Comparison of ENCODE assay signal across 9 mouse cellular contexts in genomic region chr11:55162670-55163069, GRCm38 (mm10). TPM values are rescaled to one million over a fixed set of nuclear protein-coding genes. Genes with fewer than 3 reads are reported as not detected.
A peak's percentile ranks its signal among the peaks of the same experiment; 100 is the strongest.
DNase-seq lines count a peak whose midpoint lies in the region; ATAC-seq lines count a peak whose summit lies in the region.
"Had no signal": no experiment of that assay in that cellular context is flagged by ENCODE, and none has a peak within 500 bp of the region (broad histone marks: within the 10 kb centered on the region; RNA-seq: fewer than 3 reads in every experiment).

No protein-coding gene starts in this region.

- H3K27ac ChIP-seq in heart, embryonic 11.5 days (ENCODE audit: low read depth, low read length): no peak overlapping the region
- H3K27ac ChIP-seq in limb, embryonic 11.5 days (replicated peaks; ENCODE audit: low read depth, low read length): no peak overlapping the region
- H3K27ac ChIP-seq: embryonic facial prominence, embryonic 13.5 days had no signal

- H3K4me1 ChIP-seq in heart, embryonic 11.5 days (ENCODE audit: control insufficient read depth, insufficient read depth, low read length): peaks cover 5% of the 10 kb centered on the region; the same call in 1 of the 2 replicates
- H3K4me1 ChIP-seq in limb, embryonic 11.5 days (ENCODE audit: control insufficient read depth, insufficient read depth, low read length): no peaks in the 10 kb centered on the region
- H3K4me1 ChIP-seq: embryonic facial prominence, embryonic 13.5 days had no signal

- H3K9ac ChIP-seq in heart, embryonic 11.5 days (ENCODE audit: low read depth, low read length): no peak overlapping the region
- no peak overlapping the region for H3K9ac ChIP-seq in limb, embryonic 11.5 days (ENCODE audit: low read length)
- H3K9ac ChIP-seq: embryonic facial prominence, embryonic 13.5 days had no signal

- no peaks in the 10 kb centered on the region for H3K9me3 ChIP-seq in heart, embryonic 11.5 days (replicated peaks; ENCODE audit: control insufficient read depth, low read length)
- no peaks in the 10 kb centered on the region for H3K9me3 ChIP-seq in limb, embryonic 11.5 days (ENCODE audit: control insufficient read depth, low read length)
- H3K9me3 ChIP-seq: embryonic facial prominence, embryonic 13.5 days had no signal

- no peak overlapping the region for H3K4me2 ChIP-seq in heart, embryonic 11.5 days
- H3K4me2 ChIP-seq in limb, embryonic 11.5 days (ENCODE audit: low read depth, severe bottlenecking): no peak overlapping the region
- H3K4me2 ChIP-seq: embryonic facial prominence, embryonic 13.5 days had no signal

- H3K4me3 ChIP-seq in heart, embryonic 11.5 days (ENCODE audit: low read depth, low read length): no peak overlapping the region
- H3K4me3 ChIP-seq in limb, embryonic 11.5 days (ENCODE audit: low read depth, low read length): no peak overlapping the region
- H3K4me3 ChIP-seq: embryonic facial prominence, embryonic 13.5 days had no signal

- H3K27me3 ChIP-seq in heart, embryonic 11.5 days (ENCODE audit: control insufficient read depth, insufficient read depth, low read length): no peaks in the 10 kb centered on the region
- H3K27me3 ChIP-seq in limb, embryonic 11.5 days (ENCODE audit: control insufficient read depth, insufficient read depth, low read length): no peaks in the 10 kb centered on the region
- H3K27me3 ChIP-seq: embryonic facial prominence, embryonic 13.5 days had no signal

- ATAC-seq in heart, embryonic 11.5 days (replicated peaks; ENCODE audit: insufficient number of reproducible peaks, low FRiP score, low TSS enrichment): no peak
- ATAC-seq in CD4-positive, CD25-positive, alpha-beta regulatory T cell, adult 4 months: peak; percentile 51
- ATAC-seq in limb, embryonic 11.5 days (ENCODE audit: insufficient number of reproducible peaks, low FRiP score, low TSS enrichment, low read depth): no peak
- peak; percentile 29; the same call in 1 of the 2 replicates for ATAC-seq in neutrophil, adult 5-6 weeks (ENCODE audit: extremely low read depth, insufficient number of reproducible peaks, low FRiP score, poor library complexity, severe bottlenecking)
- ATAC-seq in erythroblast, adult 5-6 weeks (replicated peaks; ENCODE audit: low FRiP score, poor library complexity, severe bottlenecking): no peak

- 34% methylated on average over 9 of the region's 9 CpGs for whole genome bisulfite sequencing in heart, embryonic 11.5 days (ENCODE audit: insufficient replicate concordance)
- 49% methylated on average over 9 of the region's 9 CpGs for WGBS in limb, embryonic 11.5 days

- intact Hi-C loops in heart, postnatal 10 days (cut with DNase I): no loop called here

- DNase-seq in heart, postnatal 10 days: peak; percentile 41 to 66
- peak; percentile 72 to 75 for DNase-seq in adrenal gland, postnatal 36 days
- DNase-seq in induced T-regulatory cell, adult 2 months (ENCODE audit: low read depth): peak; percentile 82
- peak; percentile 62 for DNase-seq in limb, embryonic 11.5 days (ENCODE audit: low spot score)

- H3K36me3 ChIP-seq in heart, embryonic 11.5 days (ENCODE audit: control insufficient read depth, insufficient read depth, low read length): no peaks in the 10 kb centered on the region
- H3K36me3 ChIP-seq in limb, embryonic 11.5 days (ENCODE audit: control insufficient read depth, insufficient read depth, low read length): no peaks in the 10 kb centered on the region
- H3K36me3 ChIP-seq: embryonic facial prominence, embryonic 13.5 days had no signal

RNA-seq across cellular contexts. Expression of gene Slc36a3, which starts 11.2 kb away (rescaled TPM):
- total RNA-seq in heart, postnatal 10 days (2021): not detected
- not detected in 2 replicates for polyA plus RNA-seq in heart, embryonic 11.5 days (2014; fragmentation: Nextera tagmentation; extraction: Ambion mirVana)
- polyA plus RNA-seq in CD4-positive, CD25-positive, alpha-beta regulatory T cell, adult 4 months (2017; shearing (Covaris generic)): under 1 TPM; 0.36 to 0.58 TPM
- not detected for total RNA-seq in adrenal gland, postnatal 36 days (2021)
- polyA plus RNA-seq in limb, embryonic 11.5 days (2014; fragmentation: Nextera tagmentation; extraction: Ambion mirVana): not detected in 2 replicates
- 1.0 and 1.8 TPM in 2 replicates for total RNA-seq in neutrophil, adult 5-6 weeks (2017)
- not detected in 2 replicates for total RNA-seq in erythroblast, adult 5-6 weeks (2015; ENCODE audit: low replicate concordance)
- total RNA-seq in erythroblast, adult 5-6 weeks (2017; ENCODE audit: low replicate concordance): not detected in 2 replicates
- polyA plus RNA-seq: embryonic facial prominence, embryonic 13.5 days had no signal

RNA-seq across cellular contexts. Expression of gene Slc36a2, which starts 22.2 kb away (rescaled TPM):
- 10 to 100 TPM in 1 of 2 experiments, 1 to 10 TPM in 1; 9.4 to 24.0 TPM for total RNA-seq in heart, postnatal 10 days (2021)
- polyA plus RNA-seq in heart, embryonic 11.5 days (2014; fragmentation: Nextera tagmentation; extraction: Ambion mirVana): 3.5 TPM in 2 replicates
- not detected for polyA plus RNA-seq in CD4-positive, CD25-positive, alpha-beta regulatory T cell, adult 4 months (2017; shearing (Covaris generic))
- 10 to 100 TPM; 89.2 to 97.0 TPM for total RNA-seq in adrenal gland, postnatal 36 days (2021)
- 0.13 and 0.24 TPM in 2 replicates for polyA plus RNA-seq in limb, embryonic 11.5 days (2014; fragmentation: Nextera tagmentation; extraction: Ambion mirVana)
- not detected in 2 replicates for total RNA-seq in neutrophil, adult 5-6 weeks (2017)
- total RNA-seq in erythroblast, adult 5-6 weeks (2015; ENCODE audit: low replicate concordance): not detected in 2 replicates
- total RNA-seq in erythroblast, adult 5-6 weeks (2017; ENCODE audit: low replicate concordance): 0.34 TPM in 1 of 2 replicates, not detected in the other

RNA-seq across cellular contexts. Expression of gene Slc36a1, which starts 41.5 kb away (rescaled TPM):
- 10 to 100 TPM; 11.4 to 12.9 TPM for total RNA-seq in heart, postnatal 10 days (2021)
- 0.59 and 2.0 TPM in 2 replicates for polyA plus RNA-seq in heart, embryonic 11.5 days (2014; fragmentation: Nextera tagmentation; extraction: Ambion mirVana)
- 1 to 10 TPM; 2.5 to 2.9 TPM for polyA plus RNA-seq in CD4-positive, CD25-positive, alpha-beta regulatory T cell, adult 4 months (2017; shearing (Covaris generic))
- total RNA-seq in adrenal gland, postnatal 36 days (2021): 10 to 100 TPM; 14.5 to 18.4 TPM
- 1.7 and 1.9 TPM in 2 replicates for polyA plus RNA-seq in limb, embryonic 11.5 days (2014; fragmentation: Nextera tagmentation; extraction: Ambion mirVana)
- total RNA-seq in neutrophil, adult 5-6 weeks (2017): 9.3 and 10.1 TPM in 2 replicates
- 2.5 and 4.6 TPM in 2 replicates for total RNA-seq in erythroblast, adult 5-6 weeks (2015; ENCODE audit: low replicate concordance)
- total RNA-seq in erythroblast, adult 5-6 weeks (2017; ENCODE audit: low replicate concordance): 1.7 and 1.8 TPM in 2 replicates

Comparison
In these comparisons a context has a peak if more than half of its experiments do, and no peak if none do; other contexts are left out.
1. ATAC-seq: peak in CD4-positive, CD25-positive, alpha-beta regulatory T cell, adult 4 months (single experiment) and neutrophil, adult 5-6 weeks (single experiment); none in heart, embryonic 11.5 days (single experiment), limb, embryonic 11.5 days (single experiment) and erythroblast, adult 5-6 weeks (single experiment).
2. Peak in every context shown above with its lines, with median percentiles within 50 percentile points of each other: DNase-seq.